Mouse (Mus musculus) layer of hippocampus, adult 8-10 months (tissue): ENCODE measurements around the gene Mrvi1. TPM values are rescaled to one million over a fixed set of nuclear protein-coding genes. Genes with fewer than 3 reads are reported as not detected.

Experiments used
- DNase-seq, 2 experiments: peaks; one replicate each; pipeline ENCODE4 v3.0.0; 2022; ENCODE audit warnings: low spot score in 2 of 2
- total RNA-seq, 4 experiments: library from RNA; stranded (reverse); gene quantifications; 2 replicates each; pipeline ENCODE4 v1.2.4; 2022

Gene Mrvi1
- total RNA-seq, 4 experiments from 2014 or later = 1.7 to 5.9 (median 3.5) TPM

DNA sequence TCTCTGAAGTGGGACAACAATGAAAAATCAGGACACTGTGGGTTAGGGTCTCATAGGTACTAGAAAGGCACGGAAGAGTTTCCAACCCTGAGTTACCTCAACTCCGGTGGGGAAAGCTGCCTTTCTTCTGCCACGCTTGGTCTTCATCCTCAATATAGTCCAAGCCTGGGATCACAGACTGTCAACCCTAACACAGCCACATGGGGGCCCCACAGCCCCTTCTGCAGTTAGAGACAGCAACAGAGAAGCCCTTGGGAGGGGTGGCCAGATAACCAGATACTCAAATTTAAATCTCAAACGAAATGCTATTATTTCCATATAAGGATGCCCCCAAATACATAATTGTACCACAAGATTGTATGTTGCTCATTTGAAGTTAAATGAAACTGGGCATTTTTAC lies 503 bp upstream of the Mrvi1 start:
- DNase-seq = peak in 1 of 2 experiments; percentile 39

DNA sequence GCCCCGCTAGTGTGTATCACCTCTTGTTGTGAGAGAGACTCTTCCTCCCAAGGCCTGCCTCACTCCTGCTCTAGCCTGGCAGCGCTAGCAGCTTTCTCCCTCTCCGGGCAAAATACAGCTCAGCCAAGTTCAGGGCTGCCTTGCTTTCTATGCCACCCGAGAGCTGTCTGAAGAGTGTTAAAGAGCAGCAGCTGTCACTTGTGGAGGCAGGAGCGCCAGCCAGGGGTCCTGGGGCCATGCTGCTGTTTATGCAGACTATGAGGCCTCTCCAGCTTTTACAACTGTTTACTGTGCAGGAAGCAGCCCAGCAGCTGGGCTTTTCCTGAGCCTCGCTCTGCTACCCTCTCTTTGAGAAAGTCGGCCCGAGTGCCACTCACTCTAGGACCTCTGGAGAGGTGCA lies 1.2 kb downstream of the Mrvi1 start:
- DNase-seq = no peak

DNA sequence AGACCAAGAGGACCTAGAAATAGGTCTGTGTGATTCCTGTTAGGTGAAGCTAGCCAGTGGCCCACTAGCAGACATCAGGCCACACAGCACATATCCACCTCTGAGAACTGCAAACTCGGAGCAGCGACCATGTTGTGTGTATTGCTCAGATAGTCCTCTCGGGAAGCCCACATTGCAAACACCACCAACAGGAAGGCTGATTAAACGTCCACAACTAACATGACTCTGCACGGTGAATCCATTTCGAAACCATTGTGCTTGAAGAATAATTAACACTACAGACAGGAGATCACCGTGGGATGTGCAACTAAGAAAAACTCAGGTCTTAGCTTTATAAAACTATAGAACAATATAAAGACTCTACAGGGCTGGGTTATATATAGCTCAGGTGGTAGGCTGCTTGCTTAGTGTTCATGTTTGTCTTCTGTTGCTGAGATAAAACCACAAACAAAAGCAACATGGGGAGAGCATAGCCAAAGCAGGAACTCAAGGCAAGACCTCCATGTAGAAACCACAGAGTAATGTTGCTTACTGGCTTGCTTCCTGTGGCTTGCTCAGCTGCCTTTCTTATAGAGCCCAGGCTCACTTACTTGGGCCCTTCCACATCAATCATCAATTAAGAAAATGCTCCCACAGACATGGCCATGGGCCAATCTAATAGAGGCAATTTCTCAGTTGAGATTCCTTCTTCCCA lies 4.4 kb downstream of the Mrvi1 start:
- DNase-seq = no peak

DNA sequence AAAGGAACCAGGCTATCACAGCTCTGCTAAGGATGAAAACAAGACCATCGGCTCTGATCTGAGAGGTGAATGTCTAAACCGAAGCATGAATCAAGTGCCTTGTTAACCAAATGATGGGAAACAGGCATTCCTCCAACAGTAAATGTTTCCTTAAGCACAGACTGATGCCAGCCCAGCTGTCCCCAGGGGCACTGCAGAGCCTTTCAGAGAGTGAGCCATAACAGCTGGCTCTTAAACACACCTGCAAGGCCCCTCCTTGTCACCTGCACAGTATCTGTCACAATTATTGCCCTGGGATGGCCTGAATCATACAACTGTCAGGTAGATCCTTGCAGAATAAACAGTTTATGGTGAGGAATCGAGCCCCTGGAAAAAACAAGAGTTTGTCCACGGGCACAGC lies 8.8 kb downstream of the Mrvi1 start:
- no peak for DNase-seq

DNA sequence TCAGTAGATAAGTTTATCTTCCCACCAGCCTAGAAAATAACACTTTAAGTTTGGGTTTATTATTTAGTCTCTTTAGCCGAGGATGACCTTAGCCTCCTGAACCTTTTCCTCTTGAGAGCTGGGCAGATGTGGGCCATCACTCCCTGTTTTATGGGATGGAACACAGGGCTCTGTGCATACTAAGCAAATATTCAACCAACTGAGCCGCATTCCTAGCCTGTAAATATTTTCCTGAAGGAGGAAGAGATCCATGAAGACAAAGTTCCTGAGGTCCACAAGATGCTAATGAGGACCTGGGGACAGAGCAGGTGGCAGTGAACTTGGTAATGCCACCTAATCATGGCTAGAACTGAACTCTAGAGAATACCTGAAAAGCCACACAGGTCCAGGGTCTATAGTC lies 9.5 kb downstream of the Mrvi1 start:
- no peak for DNase-seq

DNA sequence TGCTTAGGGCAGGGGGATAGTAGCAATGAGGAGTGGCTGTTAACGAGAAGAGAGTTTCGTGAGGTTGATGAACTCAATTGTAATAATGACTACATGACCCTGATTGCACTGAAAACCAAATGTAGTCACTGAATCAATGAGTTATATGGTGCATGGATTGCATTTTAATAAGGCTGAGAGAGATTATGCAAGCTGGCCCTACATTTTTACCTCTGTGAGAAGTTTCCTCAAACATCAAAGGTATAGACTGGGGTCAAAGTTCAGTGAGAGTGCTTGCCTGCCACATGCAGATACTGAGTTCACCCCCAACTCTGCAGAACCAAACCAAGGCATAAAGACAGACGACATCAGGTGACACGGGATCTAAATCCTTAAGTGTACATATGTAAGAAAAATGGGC lies 14.9 kb downstream of the Mrvi1 start:
- no peak for DNase-seq

DNA sequence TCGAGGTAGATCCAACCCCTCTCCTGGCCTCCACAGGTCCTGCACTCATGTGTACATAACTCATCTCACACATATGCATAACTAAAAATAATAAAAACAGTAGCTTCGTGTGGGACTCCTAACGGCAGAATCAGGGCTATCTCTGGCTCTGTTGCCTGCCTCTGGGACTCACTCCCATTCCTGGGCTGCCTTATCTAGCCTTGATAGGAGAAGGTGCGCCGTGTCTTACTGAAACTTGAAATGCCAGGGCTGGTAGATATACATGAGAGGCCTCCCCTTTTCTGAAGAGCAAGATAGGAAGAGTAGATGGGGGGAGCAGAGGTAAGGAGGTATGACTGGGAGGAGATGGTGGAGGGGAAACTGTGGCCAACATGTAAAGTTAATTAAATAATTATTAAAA lies 15.4 kb downstream of the Mrvi1 start:
- no peak for DNase-seq

DNA sequence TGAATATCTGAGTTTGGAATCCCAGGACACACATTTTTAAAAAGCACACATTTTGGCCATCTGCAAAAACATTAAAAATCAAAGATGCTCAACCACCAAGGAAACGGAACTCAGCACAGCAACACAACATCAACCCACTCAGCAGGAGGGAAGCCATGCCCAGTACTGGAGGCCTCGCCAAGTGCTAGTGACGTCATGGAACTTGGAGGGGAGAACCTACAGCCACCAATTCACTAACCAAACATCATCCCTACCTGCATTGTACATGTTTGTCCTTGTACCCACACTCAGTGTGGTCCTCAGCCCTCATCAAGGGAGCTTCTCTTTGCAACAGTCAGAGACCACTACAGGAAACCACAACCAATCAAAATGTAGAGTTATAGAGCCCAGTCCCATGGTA lies 16.9 kb downstream of the Mrvi1 start:
- DNase-seq = no peak

DNA sequence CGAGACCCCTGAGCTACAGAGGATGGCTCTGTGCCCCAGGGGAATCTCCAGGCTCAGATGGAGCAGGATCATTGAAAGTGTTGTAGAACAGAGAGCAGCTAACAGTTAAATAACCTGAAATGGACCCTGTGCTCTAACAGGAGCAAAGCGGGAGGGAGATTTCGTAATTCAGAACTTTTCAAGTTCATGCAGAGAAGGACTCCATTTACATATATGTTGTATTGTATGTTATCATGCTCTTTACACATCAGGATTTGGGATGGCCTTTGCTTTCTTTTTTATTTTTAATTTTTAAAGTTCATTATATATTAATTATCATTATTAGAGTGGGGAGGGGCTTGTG lies 18.6 kb downstream of the Mrvi1 start:
- no peak for DNase-seq

DNA sequence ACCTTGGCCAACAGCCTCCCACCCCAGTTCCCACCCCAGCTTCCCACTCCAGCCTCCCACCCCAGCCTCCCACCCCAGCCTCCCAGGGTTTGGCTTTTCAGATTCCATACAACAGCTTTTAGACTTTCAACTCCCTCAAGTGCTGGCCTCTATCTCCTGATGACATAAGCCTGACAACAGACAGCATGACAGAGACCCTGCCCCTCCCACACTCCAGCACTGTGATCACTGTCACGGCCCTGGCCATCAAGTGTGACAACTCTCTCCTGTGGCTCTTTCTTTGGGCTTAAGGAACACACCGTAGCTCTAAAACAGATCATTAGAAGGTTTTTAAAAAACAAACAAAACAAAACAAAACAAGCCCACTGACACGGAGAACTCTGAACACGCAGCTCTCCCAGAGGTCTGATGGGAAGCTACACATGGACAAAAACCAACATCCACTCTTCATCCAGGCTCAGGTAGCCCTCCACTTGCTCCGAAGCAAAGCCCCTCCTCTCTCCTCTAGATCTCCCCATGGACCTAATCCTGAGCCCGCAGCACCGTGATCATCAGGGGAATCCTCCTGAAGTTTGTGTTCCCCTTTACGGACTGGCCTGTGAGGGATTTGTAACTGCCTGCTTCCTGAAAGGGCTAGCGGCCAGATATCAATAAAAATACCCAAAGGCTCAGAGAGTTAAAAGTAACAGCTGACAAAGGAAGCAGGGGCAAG lies 19.2 kb downstream of the Mrvi1 start:
- DNase-seq = no peak

DNA sequence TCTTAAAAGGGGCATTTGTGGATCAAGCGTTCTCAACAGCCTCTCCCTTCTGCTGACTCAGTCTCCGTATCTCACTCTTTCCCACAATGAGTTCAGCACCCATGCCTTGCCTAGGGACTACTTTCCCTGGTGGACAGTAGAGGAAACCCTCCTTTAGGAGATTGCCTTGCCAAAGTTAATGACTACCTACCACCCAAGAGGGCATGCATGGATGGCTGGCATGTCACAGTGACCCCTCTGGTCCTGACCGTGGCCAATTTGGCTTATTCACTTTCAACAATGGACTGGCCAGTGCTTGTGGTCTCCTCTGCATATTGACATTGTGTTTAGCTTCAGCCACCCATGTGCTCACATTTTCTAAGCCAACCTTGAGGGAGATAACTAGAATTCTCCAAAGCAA lies 19.8 kb downstream of the Mrvi1 start:
- no peak for DNase-seq

DNA sequence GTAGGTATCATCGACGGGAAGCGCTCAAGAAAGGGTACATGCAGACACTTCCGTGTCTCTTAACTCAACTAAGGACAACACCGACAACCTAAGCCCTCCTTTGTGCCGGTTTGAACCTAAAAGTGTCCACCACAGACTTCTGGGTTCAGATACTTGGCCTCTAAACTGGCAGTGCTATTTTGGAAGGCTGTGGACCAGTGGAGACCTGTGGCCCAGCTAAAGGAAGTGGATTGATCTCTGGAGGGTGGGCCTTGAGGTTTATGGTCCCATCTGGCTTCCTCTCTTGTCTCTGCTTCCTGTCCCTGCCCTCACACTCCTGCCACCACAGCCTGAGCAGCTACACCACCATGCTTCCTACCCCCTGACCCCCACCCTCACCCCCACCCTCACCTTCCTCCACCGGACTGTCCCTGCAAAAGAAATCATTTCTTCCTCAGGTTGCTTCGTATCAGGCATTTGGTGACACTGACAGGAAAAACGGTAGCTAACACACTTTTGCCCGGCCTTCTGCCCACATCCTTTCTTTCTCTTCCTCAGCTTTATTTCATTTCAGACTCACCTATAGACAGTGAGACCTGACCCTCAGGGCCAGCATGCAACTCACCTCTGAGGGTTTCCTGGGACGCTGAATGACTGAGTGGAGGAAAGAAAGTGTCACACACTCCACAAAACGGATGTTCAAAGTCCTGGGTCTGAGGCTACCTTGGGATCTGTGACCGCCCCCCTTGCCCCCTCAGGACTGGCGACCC lies 25.7 kb downstream of the Mrvi1 start:
- DNase-seq = no peak

DNA sequence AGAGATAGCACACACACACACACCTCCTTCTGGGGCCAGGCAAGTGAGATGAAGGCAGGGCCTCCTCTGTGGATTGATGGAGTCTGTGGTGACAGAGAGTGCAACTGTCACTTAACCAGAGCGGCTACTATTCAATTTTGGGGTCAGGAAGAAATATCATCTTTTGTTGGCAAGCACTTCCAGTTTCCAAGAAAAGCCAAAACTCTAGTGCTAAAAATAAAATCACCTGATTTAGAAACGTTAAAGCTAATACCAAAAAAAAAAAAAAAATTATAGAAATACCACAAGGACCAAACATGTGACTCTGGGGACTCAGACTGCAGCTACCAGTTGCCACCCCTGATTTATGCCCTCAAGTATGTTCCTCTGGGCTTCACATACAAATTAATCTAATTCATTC lies 26.7 kb downstream of the Mrvi1 start:
- DNase-seq = no peak

DNA sequence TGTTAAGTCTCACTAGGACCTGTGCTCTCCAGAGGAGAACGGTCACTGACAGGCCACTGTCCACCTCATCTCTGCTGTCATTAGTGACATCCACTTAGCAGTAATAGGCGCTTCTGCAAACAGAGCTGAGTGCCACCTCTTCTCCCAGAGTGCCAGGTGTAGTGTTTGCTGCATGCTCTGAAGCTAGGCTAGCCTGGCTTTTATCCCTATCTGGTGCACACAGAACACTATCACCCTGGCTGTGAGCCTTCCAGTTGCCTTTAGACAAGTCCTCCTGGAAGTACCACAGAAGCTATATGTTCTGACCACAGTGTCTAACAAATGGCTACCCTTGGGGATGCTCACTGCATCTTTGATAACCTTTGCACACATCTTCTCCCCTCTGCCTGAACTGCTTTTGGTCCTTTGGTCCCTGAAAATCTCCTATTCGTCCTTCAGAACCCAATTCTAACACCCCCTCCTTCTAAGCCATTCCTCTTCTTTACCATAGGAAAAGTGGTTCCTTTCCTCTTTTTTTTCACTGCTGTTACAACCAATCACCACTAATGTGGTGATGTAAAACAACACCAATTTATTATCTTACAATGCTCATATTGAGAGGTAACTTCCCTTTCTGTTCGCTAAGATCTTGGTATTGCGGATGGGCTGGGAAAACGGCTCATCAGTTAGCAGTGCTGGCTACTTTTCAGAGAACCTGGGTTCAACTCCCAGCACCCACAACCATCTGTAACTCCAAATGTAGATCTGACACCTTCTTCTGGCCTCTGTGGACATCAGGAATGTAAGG lies 28.0 kb downstream of the Mrvi1 start:
- no peak for DNase-seq

DNA sequence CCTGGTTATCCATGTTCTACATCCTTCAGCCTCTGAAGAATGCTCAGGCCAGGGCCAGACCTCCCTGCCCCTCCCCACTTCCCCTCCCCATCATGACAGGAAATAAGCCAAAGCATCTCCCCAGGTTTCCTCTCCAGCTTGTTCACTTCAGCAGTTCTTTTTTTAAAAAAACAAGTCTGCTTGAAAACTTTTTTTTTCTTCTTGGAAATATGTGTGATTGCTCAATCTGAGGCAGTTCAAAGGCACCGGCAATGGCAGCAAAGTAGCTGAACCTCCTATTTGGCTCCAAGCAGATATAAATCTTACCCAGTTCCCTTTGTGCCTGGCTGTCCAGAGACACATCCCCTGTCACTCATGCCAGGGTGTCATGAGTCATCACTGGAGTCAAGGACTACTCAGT lies 29.1 kb downstream of the Mrvi1 start:
- no peak for DNase-seq

DNA sequence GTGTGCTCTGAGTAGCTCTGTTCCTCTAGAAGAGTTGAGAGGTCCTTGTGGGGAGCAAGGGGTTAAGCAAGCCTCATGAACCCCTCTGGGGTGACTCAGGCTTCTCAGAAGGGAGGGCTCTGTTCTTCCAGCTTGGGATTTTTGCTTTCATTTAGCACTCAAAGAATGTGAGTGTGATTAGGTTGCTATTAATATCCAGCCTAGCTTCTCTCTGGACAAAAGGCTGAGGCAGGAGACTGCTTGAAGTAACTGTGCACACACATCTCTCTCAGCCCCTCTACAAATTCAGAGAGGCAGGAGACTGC lies 31.7 kb downstream of the Mrvi1 start:
- no peak for DNase-seq

DNA sequence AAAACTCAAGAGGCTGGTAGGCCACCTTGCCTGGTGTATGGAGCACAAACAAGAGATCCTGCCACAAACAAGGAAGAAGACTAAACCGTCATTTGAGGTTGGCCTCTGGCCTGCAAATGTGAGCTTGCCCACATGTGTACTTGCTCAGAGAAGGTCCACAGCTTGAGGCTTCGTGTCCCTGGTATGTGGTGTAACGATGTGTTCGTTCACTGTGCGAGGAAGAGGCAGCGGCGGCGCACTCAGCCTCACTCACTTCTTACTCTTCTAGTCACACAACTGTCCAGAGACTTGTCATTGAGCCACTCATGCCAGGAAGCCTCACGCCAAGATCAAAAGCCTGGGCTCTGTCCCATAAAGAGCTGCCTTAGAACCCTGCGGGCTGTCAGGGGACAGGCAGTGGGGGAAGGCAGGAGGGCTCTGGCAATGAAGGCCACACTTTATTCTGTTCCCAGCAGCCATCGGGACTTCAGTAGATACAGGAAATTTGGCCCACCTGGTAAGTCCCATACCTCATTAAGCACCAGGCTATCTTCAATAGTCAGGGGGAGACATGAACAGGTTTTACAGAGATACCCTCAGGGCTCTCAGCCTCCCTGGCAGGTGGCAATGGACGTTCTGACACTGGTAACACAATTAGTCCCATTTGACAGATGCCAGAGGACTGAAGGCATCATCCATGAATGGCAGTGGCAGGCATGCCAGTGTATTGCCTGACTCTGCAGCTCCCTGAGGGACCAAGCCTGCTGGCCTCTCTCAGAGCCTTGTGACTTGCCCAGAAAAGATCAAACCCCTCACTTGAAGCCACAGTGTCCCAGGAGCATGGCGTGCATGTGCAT lies 32.3 kb downstream of the Mrvi1 start:
- DNase-seq = no peak

DNA sequence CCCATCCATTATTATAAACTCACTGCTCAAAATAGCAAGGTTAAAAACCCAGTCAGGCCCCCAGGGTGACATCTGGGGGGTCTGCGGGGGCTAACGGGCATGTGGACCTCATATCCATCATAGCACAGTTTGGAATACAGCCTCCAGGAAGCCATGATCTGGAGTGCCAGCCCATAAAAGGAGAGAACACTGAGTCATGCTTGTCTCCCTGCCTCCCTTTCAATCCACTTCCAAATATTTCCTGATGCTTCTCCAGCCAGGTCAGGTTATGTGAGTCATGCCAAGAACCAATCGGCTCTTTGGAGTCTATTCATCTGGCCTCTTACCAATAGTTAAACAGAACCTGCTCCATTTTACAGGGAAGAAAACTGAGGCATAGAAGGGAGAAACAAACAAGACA lies 33.7 kb downstream of the Mrvi1 start:
- no peak for DNase-seq

DNA sequence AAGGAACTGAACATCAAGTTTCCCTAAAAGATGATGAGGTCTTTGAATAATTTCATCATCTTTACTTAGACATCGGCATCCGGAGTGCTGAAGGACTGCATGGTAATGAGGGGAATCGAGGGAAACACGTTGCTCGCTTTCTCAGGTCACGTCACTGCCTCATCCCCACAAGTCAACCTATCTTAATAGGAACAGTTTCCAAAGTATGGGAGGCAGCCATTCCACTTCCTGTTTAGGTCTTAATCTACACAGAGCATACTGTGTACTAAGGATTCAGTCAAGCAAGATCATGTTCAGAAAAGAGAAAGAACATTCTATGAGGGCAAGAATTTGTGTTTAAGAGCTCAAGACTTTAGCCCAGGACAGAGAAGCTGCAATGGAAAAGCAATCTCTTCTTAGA lies 34.6 kb downstream of the Mrvi1 start:
- no peak for DNase-seq

DNA sequence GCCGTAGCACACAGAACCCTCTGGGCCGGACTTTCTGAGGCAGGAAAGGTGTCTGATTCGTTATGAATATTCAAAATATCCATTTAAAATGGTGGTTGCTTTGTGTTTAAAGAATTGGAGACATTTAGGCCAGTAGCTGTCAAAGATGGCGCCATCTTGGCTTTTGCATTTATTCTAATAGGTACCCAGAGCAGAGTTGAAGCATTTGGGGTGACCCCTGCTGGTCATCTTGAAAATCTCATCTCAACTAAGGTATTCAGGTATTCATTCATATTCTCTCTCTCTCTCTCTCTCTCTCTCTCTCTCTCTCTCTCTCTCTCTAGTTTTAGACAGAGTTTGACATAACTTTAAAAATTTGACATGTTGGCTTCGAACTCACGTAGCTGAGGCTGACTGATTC lies 35.5 kb downstream of the Mrvi1 start:
- DNase-seq = no peak

DNA sequence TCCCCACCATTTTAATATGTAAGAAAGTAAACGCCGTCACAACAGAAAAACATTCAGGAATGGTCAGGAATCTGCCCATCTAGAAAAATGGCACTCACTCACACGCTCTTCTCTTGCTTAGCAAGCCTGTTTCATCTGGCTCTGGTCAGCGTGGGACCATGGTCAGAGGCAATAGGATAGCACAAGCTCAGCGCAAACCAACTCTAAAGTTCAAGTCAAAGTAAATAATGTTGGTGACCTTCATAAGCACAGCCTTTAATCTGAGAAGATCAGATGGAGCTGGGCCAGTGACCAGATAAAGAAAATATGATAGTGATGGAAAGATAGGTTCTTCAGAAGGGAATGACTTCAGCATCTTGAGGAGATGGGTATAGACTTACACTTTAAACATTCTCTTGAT lies 37.9 kb downstream of the Mrvi1 start:
- DNase-seq = no peak
